Mouse (Mus musculus): Measurements from ENCODE around the gene Hrh2.

The Hrh2 gene

GRCm38 (mm10) chr13:54192021-54192481 is at the start of gene Hrh2:
Gene Hrh2, plus strand, starts transcription at chr13:54192129.
- peak in 1 of 2 experiments; percentile 37 for DNase-seq (ENCODE audit: low spot score in 2 of 2)

GRCm38 (mm10) chr13:54143788-54144187 is 48.1 kb upstream of the Hrh2 start:
- DNase-seq (ENCODE audit: low spot score in 2 of 2), result no peak

- no peak for DNase-seq (ENCODE audit: low spot score in 2 of 2)
Observed at GRCm38 (mm10) chr13:54144624-54145023, 47.3 kb upstream of the Hrh2 start.

- DNase-seq (ENCODE audit: low spot score in 2 of 2), result no peak
Observed at GRCm38 (mm10) chr13:54147328-54147727, 44.6 kb upstream of the Hrh2 start.

GRCm38 (mm10) chr13:54152421-54152820 is 39.5 kb upstream of the Hrh2 start:
- no peak for DNase-seq (ENCODE audit: low spot score in 2 of 2)

- DNase-seq (ENCODE audit: low spot score in 2 of 2), result no peak
Observed at GRCm38 (mm10) chr13:54152911-54153310, 39.0 kb upstream of the Hrh2 start.

- no peak for DNase-seq (ENCODE audit: low spot score in 2 of 2)
Observed at GRCm38 (mm10) chr13:54153672-54154218, 38.2 kb upstream of the Hrh2 start.

- no peak for DNase-seq (ENCODE audit: low spot score in 2 of 2)
Observed at GRCm38 (mm10) chr13:54155822-54156221, 36.1 kb upstream of the Hrh2 start.

GRCm38 (mm10) chr13:54159256-54159655 is 32.7 kb upstream of the Hrh2 start:
- no peak for DNase-seq (ENCODE audit: low spot score in 2 of 2)

- DNase-seq (ENCODE audit: low spot score in 2 of 2), result no peak
Observed at GRCm38 (mm10) chr13:54159756-54160155, 32.2 kb upstream of the Hrh2 start.

GRCm38 (mm10) chr13:54160546-54160945 is 31.4 kb upstream of the Hrh2 start:
- no peak for DNase-seq (ENCODE audit: low spot score in 2 of 2)

GRCm38 (mm10) chr13:54161514-54161913 is 30.4 kb upstream of the Hrh2 start:
- no peak for DNase-seq (ENCODE audit: low spot score in 2 of 2)

GRCm38 (mm10) chr13:54163363-54163762 is 28.6 kb upstream of the Hrh2 start:
- no peak for DNase-seq (ENCODE audit: low spot score in 2 of 2)

GRCm38 (mm10) chr13:54164462-54164861 is 27.5 kb upstream of the Hrh2 start:
- DNase-seq (ENCODE audit: low spot score in 2 of 2), result no peak

- no peak for DNase-seq (ENCODE audit: low spot score in 2 of 2)
Observed at GRCm38 (mm10) chr13:54165066-54165465, 26.9 kb upstream of the Hrh2 start.

GRCm38 (mm10) chr13:54165765-54166164 is 26.2 kb upstream of the Hrh2 start:
- no peak for DNase-seq (ENCODE audit: low spot score in 2 of 2)

- DNase-seq (ENCODE audit: low spot score in 2 of 2), result no peak
Observed at GRCm38 (mm10) chr13:54167036-54167435, 24.9 kb upstream of the Hrh2 start.

- no peak for DNase-seq (ENCODE audit: low spot score in 2 of 2)
Observed at GRCm38 (mm10) chr13:54168675-54169074, 23.3 kb upstream of the Hrh2 start.

- DNase-seq (ENCODE audit: low spot score in 2 of 2), result no peak
Observed at GRCm38 (mm10) chr13:54170288-54170687, 21.6 kb upstream of the Hrh2 start.

- DNase-seq (ENCODE audit: low spot score in 2 of 2), result no peak
Observed at GRCm38 (mm10) chr13:54171346-54171745, 20.6 kb upstream of the Hrh2 start.

GRCm38 (mm10) chr13:54171761-54172160 is 20.2 kb upstream of the Hrh2 start:
- no peak for DNase-seq (ENCODE audit: low spot score in 2 of 2)

GRCm38 (mm10) chr13:54173941-54174340 is 18.0 kb upstream of the Hrh2 start:
- peak; percentile 30 to 47 for DNase-seq (ENCODE audit: low spot score in 2 of 2)

GRCm38 (mm10) chr13:54174703-54175102 is 17.2 kb upstream of the Hrh2 start:
- DNase-seq (ENCODE audit: low spot score in 2 of 2), result peak; percentile 32 to 35

- no peak for DNase-seq (ENCODE audit: low spot score in 2 of 2)
Observed at GRCm38 (mm10) chr13:54175426-54175825, 16.5 kb upstream of the Hrh2 start.

Measured in natural killer cell, adult 2 months (primary cell).